Mouse (Mus musculus) limb, embryonic 15.5 days (tissue): Measurements from ENCODE around the gene Gm13889. TPM values are rescaled to one million over a fixed set of nuclear protein-coding genes. Genes with fewer than 3 reads are reported as not detected.

Experiments
- ATAC-seq: fragments of 200-750 bp; cut with Nextera tagmentation; 2 replicates; pipeline ENCODE4 v1.8.0; 2017; ENCODE audit warnings: low read depth, moderate TSS enrichment; ENCODE audit not compliant: insufficient number of reproducible peaks, low FRiP score, low TSS enrichment
- H3K27ac ChIP-seq: fragments of 300-500 bp; sonication (generic); 2 replicates; pipeline ENCODE4 v1.5.1; 2015; ENCODE audit warnings: moderate library complexity, mild to moderate bottlenecking, inconsistent platforms
- H3K27me3 ChIP-seq: fragments of 300-500 bp; sonication (generic); 2 replicates; pipeline ENCODE4 v1.6.1; 2015; ENCODE audit warnings: inconsistent platforms
- H3K36me3 ChIP-seq: fragments of 300-500 bp; sonication (generic); 2 replicates; pipeline ENCODE4 v1.6.1; 2015; ENCODE audit warnings: inconsistent platforms
- H3K4me1 ChIP-seq: fragments of 300-500 bp; sonication (generic); 2 replicates; pipeline ENCODE4 v1.6.1; 2015; ENCODE audit warnings: inconsistent platforms
- H3K4me2 ChIP-seq: fragments of 300-500 bp; sonication (generic); 2 replicates; pipeline ENCODE4 v1.6.1; 2015; ENCODE audit warnings: mild to moderate bottlenecking, inconsistent platforms
- H3K4me3 ChIP-seq: fragments of 300-500 bp; sonication (generic); 2 replicates; pipeline ENCODE4 v1.5.1; 2015; ENCODE audit warnings: mild to moderate bottlenecking, inconsistent platforms
- H3K9ac ChIP-seq: fragments of 300-500 bp; sonication (generic); 2 replicates; pipeline ENCODE4 v1.6.1; 2015; ENCODE audit warnings: inconsistent platforms
- H3K9me3 ChIP-seq: fragments of 300-500 bp; sonication (generic); 2 replicates; pipeline ENCODE4 v1.6.1; 2016; ENCODE audit warnings: inconsistent platforms
- WGBS: fragments of 180-500 bp; shearing (Covaris S2); methylation state at CpG from one replicate; pipeline ENCODE4 v1.1.7; 2015; 5-methylcytosine and 5-hydroxymethylcytosine counted together
- polyA plus RNA-seq: library from polyadenylated mRNA; unstranded; fragments of >200 nt; fragmentation: Nextera tagmentation; extraction: Ambion mirVana; gene quantifications from 2 replicates; pipeline ENCODE4 v1.2.1, GENCODE M21; 2015

Gene Gm13889
- polyA plus RNA-seq, 1 experiment from 2014 or later, result 4.0 TPM

GRCm38 (mm10) chr2:93913552-93913951 lies 43.4 kb downstream of the Gm13889 start:
- ATAC-seq, result no peak

DNA sequence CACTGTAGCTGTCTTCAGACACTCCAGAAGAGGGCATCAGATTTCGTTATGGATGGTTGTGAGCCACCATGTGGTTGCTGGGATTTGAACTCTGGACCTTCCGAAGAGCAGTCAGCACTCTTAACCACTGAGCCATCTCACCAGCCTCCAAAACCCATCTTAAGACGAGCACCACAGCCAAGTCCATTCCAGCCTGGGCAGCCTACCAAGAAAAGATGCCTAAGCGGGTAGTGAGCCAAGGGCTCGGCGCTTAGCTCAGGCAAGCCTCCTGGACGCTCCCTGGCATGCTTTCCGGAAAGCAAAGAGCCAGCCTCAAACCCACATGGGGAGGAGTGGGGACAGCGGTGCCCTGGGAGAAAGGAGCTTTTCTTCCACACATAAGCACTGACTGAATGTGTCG lies 45.1 kb downstream of the Gm13889 start:
- H3K4me1 ChIP-seq, result no peaks in the 10 kb centered on the region
- no peaks in the 10 kb centered on the region; the same call in 1 of the 2 replicates for H3K27me3 ChIP-seq
- no peaks in the 10 kb centered on the region for H3K36me3 ChIP-seq
- 81% methylated on average over 10 of the region's 10 CpGs for WGBS
- H3K27ac ChIP-seq, result no peak overlapping the region
- no peak overlapping the region for H3K4me2 ChIP-seq
- H3K9ac ChIP-seq, result no peak overlapping the region
- H3K4me3 ChIP-seq, result no peak overlapping the region
- no peaks in the 10 kb centered on the region for H3K9me3 ChIP-seq
- ATAC-seq, result no peak

More at GRCm38 (mm10) chr2:93913552-93913951, 43.4 kb downstream of the Gm13889 start:
- Histone ChIP-seq H3K9me3 (no peaks in the 10 kb centered on the region), H3K9ac (no peak overlapping the region), H3K27ac (no peak overlapping the region), H3K4me2 (no peak overlapping the region), H3K4me3 (no peak overlapping the region), H3K4me1 (no peaks in the 10 kb centered on the region), H3K36me3 (no peaks in the 10 kb centered on the region), H3K27me3 (no peaks in the 10 kb centered on the region; the same call in 1 of the 2 replicates)
- WGBS, result 90% methylated on average over 2 of the region's 2 CpGs

DNA sequence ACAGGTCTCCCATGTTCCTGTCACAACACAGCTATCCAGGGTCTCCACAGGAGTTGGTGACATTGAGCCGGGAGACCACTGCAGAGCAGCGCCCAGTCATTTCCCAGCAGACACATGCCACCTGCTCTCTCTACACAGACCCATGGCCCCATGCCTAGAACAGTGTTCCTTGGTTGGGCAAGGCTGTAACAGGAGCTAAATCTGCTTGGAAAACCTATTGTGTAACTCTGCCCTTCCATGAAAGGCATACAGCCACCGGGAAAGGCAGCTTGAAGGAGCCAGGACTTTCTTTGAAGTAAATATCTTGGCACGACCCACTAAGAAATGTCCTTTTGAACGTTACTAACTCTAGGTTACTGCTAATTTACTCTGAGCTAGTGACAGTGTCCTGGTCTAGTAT lies 47.3 kb downstream of the Gm13889 start:
- Histone ChIP-seq H3K4me2 (no peak overlapping the region), H3K27ac (no peak overlapping the region), H3K4me3 (no peak overlapping the region)

DNA sequence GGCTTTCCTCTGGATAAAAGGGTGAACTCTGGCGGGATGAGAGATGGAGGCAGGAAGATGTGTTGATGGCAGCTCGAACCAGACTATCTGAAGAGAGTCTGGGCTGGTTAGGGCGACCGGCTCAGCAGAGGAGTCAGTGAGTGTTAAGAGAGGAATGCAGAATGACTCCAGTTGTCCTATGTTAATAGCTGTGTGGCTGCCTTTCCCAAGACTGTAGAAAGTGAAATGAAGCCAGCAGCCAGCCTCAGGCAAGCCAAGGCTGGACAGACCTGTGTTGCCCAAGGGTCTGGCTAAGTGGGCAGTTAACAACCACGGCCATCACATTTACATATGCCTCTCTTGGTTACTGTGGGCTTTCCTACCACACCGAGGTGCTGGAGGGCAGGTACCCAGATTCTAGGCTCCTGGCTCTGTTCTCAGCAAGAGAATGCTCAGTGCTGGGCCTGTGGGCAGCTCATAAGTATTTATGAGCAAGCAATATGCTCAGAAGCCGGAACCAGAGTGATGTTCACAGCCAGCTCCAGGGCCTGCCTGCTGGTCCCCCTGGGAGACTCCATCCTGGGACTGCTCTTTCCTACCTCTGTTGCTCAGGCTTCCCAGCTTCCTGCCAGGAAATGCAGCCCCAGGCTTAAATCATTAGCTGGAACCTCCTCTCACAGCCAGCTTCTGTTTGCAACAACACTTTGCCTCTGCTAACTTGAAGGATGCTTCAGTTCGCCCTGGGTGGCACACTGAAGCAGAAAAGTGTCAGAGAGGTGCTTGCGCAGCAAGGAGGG lies 49.3 kb downstream of the Gm13889 start:
- Histone ChIP-seq H3K9me3 (no peaks in the 10 kb centered on the region), H3K9ac (no peak overlapping the region), H3K36me3 (no peaks in the 10 kb centered on the region), H3K4me2 (no peak overlapping the region), H3K27ac (no peak overlapping the region), H3K27me3 (no peaks in the 10 kb centered on the region; the same call in 1 of the 2 replicates), H3K4me1 (peaks cover 5% of the 10 kb centered on the region; the same call in 1 of the 2 replicates), H3K4me3 (no peak overlapping the region)
- no peak for ATAC-seq
- 37% methylated on average over 9 of the region's 9 CpGs for WGBS

More for the DNA sequence above, 47.3 kb downstream of the Gm13889 start:
- 72% methylated on average over 5 of the region's 5 CpGs for WGBS
- Histone ChIP-seq H3K9ac (no peak overlapping the region), H3K27me3 (no peaks in the 10 kb centered on the region; the same call in 1 of the 2 replicates), H3K9me3 (no peaks in the 10 kb centered on the region), H3K4me1 (no peaks in the 10 kb centered on the region), H3K36me3 (no peaks in the 10 kb centered on the region)
- no peak for ATAC-seq

- Histone ChIP-seq H3K9ac (no peak overlapping the region), H3K36me3 (no peaks in the 10 kb centered on the region), H3K9me3 (no peaks in the 10 kb centered on the region), H3K4me2 (no peak overlapping the region), H3K4me3 (no peak overlapping the region), H3K27me3 (no peaks in the 10 kb centered on the region; the same call in 1 of the 2 replicates), H3K4me1 (peaks cover 5% of the 10 kb centered on the region; the same call in 1 of the 2 replicates), H3K27ac (no peak overlapping the region)
- ATAC-seq, result no peak
- WGBS, result 36% methylated on average over 4 of the region's 4 CpGs
These were observed 50.7 kb downstream of the Gm13889 start for GRCm38 (mm10) chr2:93906316-93906715.

Other genes with a start within 250 kb of the Gm13889 start
- 114 and 121 TPM in 2 replicates for gene Ext2, start 134.6 kb downstream of the Gm13889 start, polyA plus RNA-seq
- gene Accs, start 107.3 kb downstream of the Gm13889 start, polyA plus RNA-seq, result 6.5 and 7.8 TPM in 2 replicates
- gene Accsl, start 88.0 kb downstream of the Gm13889 start, polyA plus RNA-seq, result not detected in 2 replicates
- gene Gm27027, start 39.2 kb upstream of the Gm13889 start, polyA plus RNA-seq, result not detected in 2 replicates
- 63.1 and 69.3 TPM in 2 replicates for gene Alkbh3, start 53.6 kb upstream of the Gm13889 start, polyA plus RNA-seq
- 116 and 134 TPM in 2 replicates for gene Hsd17b12, start 200.8 kb upstream of the Gm13889 start, polyA plus RNA-seq